Mouse (Mus musculus): Measurements from ENCODE around the gene Smpd3.

DNA sequence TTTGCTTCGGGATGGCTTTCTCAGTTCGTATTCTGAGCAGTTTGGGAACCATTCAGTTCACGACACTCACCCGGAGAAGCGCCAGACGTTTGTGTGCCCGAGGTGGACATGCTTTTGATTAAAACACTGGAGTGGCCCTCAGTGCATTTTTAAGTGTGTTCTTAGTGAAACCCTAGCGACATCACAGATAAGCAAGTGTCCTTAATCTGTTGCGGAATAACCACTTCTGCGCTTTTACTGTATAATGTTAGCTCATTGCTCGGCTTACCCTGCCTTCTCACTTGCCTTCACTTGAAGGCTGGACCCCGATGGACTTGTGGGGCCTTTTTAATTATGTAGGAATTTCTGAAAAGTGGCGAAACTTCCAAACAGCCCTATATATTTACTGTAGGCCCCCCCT, 126.4 kb downstream of the Smpd3 start:
- TF ChIP-seq CTCF (IDR thresholded peaks at IDR 0.05; ENCODE audit: insufficient read depth, low read depth, low read length), result no peak
- TF ChIP-seq POLR2A (IDR thresholded peaks at IDR 0.05; ENCODE audit: insufficient read depth, low read depth, low read length), result no peak
